Mouse (Mus musculus): ENCODE data around the gene Hspa8. TPM values are rescaled to one million over a fixed set of nuclear protein-coding genes. Genes with fewer than 3 reads are reported as not detected.
"Not testable (repeated sequence)": the region's sequence is repeated elsewhere in the genome, so short reads cannot be mapped to it uniquely, and the experiment has no call there.

The Hspa8 gene
- total RNA-seq, 1 experiment from 2014 or later: 5,329 TPM

GRCm38 (mm10) chr9:40780892-40781725, 19.7 kb upstream of the Hspa8 start:
- no peak for ATAC-seq (replicated peaks in 1 of 2; ENCODE audit: insufficient read depth in 1 of 2, low FRiP score in 2 of 2, low TSS enrichment in 1 of 2, low read depth in 1 of 2, poor library complexity in 2 of 2, severe bottlenecking in 2 of 2)

- peak; percentile 43 to 53; a peak in 3 of 4 replicates for ATAC-seq (replicated peaks in 1 of 2; ENCODE audit: insufficient read depth in 1 of 2, low FRiP score in 2 of 2, low TSS enrichment in 1 of 2, low read depth in 1 of 2, poor library complexity in 2 of 2, severe bottlenecking in 2 of 2)
These were observed 18.8 kb upstream of the Hspa8 start for GRCm38 (mm10) chr9:40781726-40782581.

- ATAC-seq (replicated peaks in 1 of 2; ENCODE audit: insufficient read depth in 1 of 2, low FRiP score in 2 of 2, low TSS enrichment in 1 of 2, low read depth in 1 of 2, poor library complexity in 2 of 2, severe bottlenecking in 2 of 2): peak; percentile 74 to 77; a peak in 3 of 4 replicates
These were observed 17.0 kb upstream of the Hspa8 start for GRCm38 (mm10) chr9:40783641-40784373.

GRCm38 (mm10) chr9:40784374-40784967, 16.3 kb upstream of the Hspa8 start:
- ATAC-seq (replicated peaks in 1 of 2; ENCODE audit: insufficient read depth in 1 of 2, low FRiP score in 2 of 2, low TSS enrichment in 1 of 2, low read depth in 1 of 2, poor library complexity in 2 of 2, severe bottlenecking in 2 of 2): no peak

- ATAC-seq (replicated peaks in 1 of 2; ENCODE audit: insufficient read depth in 1 of 2, low FRiP score in 2 of 2, low TSS enrichment in 1 of 2, low read depth in 1 of 2, poor library complexity in 2 of 2, severe bottlenecking in 2 of 2): no peak
These were observed 15.3 kb upstream of the Hspa8 start for GRCm38 (mm10) chr9:40785452-40785851.

- ATAC-seq (replicated peaks in 1 of 2; ENCODE audit: insufficient read depth in 1 of 2, low FRiP score in 2 of 2, low TSS enrichment in 1 of 2, low read depth in 1 of 2, poor library complexity in 2 of 2, severe bottlenecking in 2 of 2): not testable (repeated sequence)
These were observed 14.0 kb upstream of the Hspa8 start for GRCm38 (mm10) chr9:40786820-40787219.

GRCm38 (mm10) chr9:40791864-40792633, 8.7 kb upstream of the Hspa8 start:
- no peak for ATAC-seq (replicated peaks in 1 of 2; ENCODE audit: insufficient read depth in 1 of 2, low FRiP score in 2 of 2, low TSS enrichment in 1 of 2, low read depth in 1 of 2, poor library complexity in 2 of 2, severe bottlenecking in 2 of 2)

GRCm38 (mm10) chr9:40793581-40793980, 7.2 kb upstream of the Hspa8 start:
- ATAC-seq (replicated peaks in 1 of 2; ENCODE audit: insufficient read depth in 1 of 2, low FRiP score in 2 of 2, low TSS enrichment in 1 of 2, low read depth in 1 of 2, poor library complexity in 2 of 2, severe bottlenecking in 2 of 2): no peak

GRCm38 (mm10) chr9:40794251-40794650, 6.5 kb upstream of the Hspa8 start:
- ATAC-seq (replicated peaks in 1 of 2; ENCODE audit: insufficient read depth in 1 of 2, low FRiP score in 2 of 2, low TSS enrichment in 1 of 2, low read depth in 1 of 2, poor library complexity in 2 of 2, severe bottlenecking in 2 of 2): no peak

- no peak for ATAC-seq (replicated peaks in 1 of 2; ENCODE audit: insufficient read depth in 1 of 2, low FRiP score in 2 of 2, low TSS enrichment in 1 of 2, low read depth in 1 of 2, poor library complexity in 2 of 2, severe bottlenecking in 2 of 2)
These were observed 5.9 kb upstream of the Hspa8 start for GRCm38 (mm10) chr9:40794926-40795325.

GRCm38 (mm10) chr9:40795562-40795961, 5.2 kb upstream of the Hspa8 start:
- no peak for ATAC-seq (replicated peaks in 1 of 2; ENCODE audit: insufficient read depth in 1 of 2, low FRiP score in 2 of 2, low TSS enrichment in 1 of 2, low read depth in 1 of 2, poor library complexity in 2 of 2, severe bottlenecking in 2 of 2)

- no peak for ATAC-seq (replicated peaks in 1 of 2; ENCODE audit: insufficient read depth in 1 of 2, low FRiP score in 2 of 2, low TSS enrichment in 1 of 2, low read depth in 1 of 2, poor library complexity in 2 of 2, severe bottlenecking in 2 of 2)
These were observed 4.7 kb upstream of the Hspa8 start for GRCm38 (mm10) chr9:40796054-40796453.

GRCm38 (mm10) chr9:40798247-40798960, 2.4 kb upstream of the Hspa8 start:
- no peak for ATAC-seq (replicated peaks in 1 of 2; ENCODE audit: insufficient read depth in 1 of 2, low FRiP score in 2 of 2, low TSS enrichment in 1 of 2, low read depth in 1 of 2, poor library complexity in 2 of 2, severe bottlenecking in 2 of 2)

- ATAC-seq (replicated peaks in 1 of 2; ENCODE audit: insufficient read depth in 1 of 2, low FRiP score in 2 of 2, low TSS enrichment in 1 of 2, low read depth in 1 of 2, poor library complexity in 2 of 2, severe bottlenecking in 2 of 2): no peak
These were observed 1.7 kb upstream of the Hspa8 start for GRCm38 (mm10) chr9:40799112-40799511.

GRCm38 (mm10) chr9:40799837-40800501, 815 bp upstream of the Hspa8 start:
- ATAC-seq (replicated peaks in 1 of 2; ENCODE audit: insufficient read depth in 1 of 2, low FRiP score in 2 of 2, low TSS enrichment in 1 of 2, low read depth in 1 of 2, poor library complexity in 2 of 2, severe bottlenecking in 2 of 2): peak; percentile 50 to 52

All from hematopoietic stem cell, adult 5-6 weeks (primary cell).